Mouse (Mus musculus): ENCODE results near the gene Zim1.

Zim1 gene

DNA sequence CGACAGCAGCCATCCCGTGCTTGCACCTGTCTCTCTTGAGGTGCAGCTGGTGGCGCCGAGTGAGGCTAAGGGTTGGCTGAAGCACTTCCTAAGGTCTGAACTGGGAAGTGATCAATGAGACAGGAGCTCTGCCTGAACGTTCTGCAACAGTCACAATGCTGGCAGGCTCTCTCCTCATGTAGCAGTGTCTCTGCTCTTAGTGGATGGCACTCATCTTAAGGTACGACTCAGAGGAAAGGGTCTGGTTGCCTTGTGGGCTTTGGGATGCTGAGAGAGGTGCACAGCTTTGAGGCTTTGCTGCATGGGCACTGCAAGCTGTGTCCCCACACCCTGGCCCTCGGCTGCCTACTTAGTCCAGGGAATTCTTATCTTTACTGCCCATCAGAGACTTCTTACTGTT, 45.0 kb downstream of the Zim1 start:
- no peak for DNase-seq (ENCODE audit: low read depth, low spot score)

DNA sequence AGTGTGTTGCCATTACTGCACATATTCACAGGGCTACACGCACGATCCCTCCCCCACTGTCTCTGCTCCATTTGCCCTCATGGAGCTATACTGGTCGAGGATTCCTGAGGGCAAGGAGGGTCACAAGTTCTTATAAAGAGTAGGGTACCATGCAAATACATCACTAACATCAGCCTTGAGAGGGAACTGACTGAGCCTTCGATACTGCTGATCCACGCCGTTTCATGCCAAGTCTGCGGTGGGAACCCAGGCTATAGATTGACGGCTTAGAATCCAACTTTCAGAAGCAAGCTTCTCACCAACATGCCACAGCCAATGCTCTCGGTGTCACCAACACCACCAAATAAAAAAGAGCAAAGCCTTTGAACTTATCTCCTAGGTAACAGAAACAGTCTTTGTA, 45.7 kb downstream of the Zim1 start:
- DNase-seq (ENCODE audit: low read depth, low spot score), result no peak

DNA sequence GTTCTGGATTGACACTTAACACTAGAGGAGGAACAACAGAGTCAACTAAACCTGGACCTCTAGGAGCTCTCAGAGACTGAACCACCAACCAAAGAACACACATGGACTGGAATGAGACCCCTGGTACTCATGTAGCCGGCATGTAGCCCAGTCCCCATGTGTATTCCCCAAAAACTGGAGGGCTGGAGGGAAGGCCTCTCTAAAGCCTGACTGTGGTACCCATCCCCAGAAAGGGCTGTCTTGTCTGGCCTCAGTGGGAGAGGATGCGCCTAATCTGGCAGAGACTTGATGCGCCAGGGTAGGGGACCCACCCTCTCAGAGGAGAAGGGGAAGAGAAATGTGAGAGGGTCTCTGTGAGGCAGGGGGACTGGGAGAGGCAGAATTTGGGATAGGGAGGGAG, 50.4 kb downstream of the Zim1 start:
- no peak for DNase-seq (ENCODE audit: low read depth, low spot score)

DNA sequence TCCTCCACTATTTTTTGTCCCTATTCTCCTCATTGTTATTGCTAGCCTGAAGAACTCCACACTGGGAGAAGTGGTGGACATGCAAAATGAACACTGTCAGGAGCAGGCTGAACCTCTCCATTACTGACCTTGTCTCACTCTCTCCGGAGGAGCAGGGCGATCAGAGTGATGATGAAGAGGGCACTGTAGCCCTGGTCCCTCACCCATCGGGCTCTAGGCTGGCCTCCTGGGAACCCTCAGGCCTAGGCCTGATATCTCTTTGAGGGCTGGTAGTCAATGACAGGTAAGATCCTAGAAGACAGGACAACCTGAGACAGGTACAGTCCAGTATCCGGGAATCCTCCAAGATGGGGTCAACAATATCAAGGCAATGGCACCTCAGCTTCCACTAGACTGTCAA, 58.2 kb downstream of the Zim1 start:
- DNase-seq (ENCODE audit: low read depth, low spot score), result no peak

DNA sequence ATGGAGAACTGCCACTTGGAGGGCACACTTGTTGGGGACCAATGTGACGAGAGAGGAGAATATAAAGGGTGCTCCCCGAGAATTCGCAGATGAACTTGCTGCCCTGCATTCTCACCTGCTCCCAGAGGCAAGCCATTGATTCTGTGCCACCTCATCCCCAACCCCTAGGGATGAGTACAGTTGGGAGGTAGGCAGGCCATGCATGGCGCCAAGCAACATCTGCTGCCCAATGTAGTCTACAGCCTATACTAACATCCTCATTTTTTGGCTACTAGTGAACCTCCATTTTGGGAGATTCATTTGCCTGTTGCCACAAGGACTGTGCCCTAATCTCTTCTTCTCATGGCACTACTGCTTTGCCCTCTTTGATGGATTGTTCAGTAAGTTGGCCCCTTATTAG, 59.5 kb downstream of the Zim1 start:
- no peak for DNase-seq (ENCODE audit: low read depth, low spot score)

DNA sequence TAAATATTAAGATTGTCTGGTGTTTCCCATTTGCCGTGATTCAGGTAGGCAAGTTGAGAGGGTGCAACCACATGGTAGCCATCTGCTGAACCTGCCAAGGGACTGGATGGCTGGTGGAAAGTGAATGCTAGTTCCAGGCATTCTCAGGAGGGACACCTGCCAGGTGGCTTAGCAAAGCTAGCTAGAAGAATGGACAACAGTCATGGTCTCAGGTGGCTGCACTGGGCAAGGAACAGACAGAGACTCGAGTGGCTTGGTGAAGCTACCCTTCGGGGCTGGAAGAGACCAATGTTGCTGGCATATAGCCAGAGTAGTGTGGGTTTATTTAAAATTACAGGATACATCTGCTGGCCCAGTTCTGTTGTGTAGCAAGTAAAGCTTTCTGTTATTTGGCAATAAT, 60.4 kb downstream of the Zim1 start:
- no peak for DNase-seq (ENCODE audit: low read depth, low spot score)
